ENCODE assay signal across 8 mouse cellular contexts in the genomic region with DNA sequence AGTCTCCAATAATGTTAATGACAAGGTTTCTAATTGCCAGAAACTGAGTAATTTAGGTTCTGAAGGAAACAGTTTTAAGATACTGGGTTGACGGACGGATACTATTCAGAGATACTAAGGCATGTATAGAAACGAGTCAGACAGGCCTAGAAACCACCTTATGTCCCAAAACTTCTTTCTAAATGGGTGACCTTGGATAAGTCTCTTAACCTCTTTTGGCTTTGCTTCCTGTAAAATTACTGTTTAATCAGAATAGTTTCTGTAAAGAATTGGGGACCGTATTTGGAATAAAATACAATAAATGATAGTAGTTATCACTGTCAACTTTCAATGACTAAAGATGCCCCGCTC. TPM values are rescaled to one million over a fixed set of nuclear protein-coding genes. Genes with fewer than 3 reads are reported as not detected.
DNase-seq lines count a peak whose midpoint lies in the region; ATAC-seq lines count a peak whose summit lies in the region.

No protein-coding gene starts in this region.

- H3K4me1 ChIP-seq in heart, embryonic 16.5 days (ENCODE audit: control insufficient read depth, insufficient read depth, low read length): peaks cover 32% of the 10 kb centered on the region
- peaks cover 3% of the 10 kb centered on the region; the same call in 1 of the 2 replicates for H3K4me1 ChIP-seq in brown adipose tissue, adult 24 weeks (ENCODE audit: control insufficient read depth, insufficient read depth, insufficient read length, low read length)
- peaks cover 36% of the 10 kb centered on the region for H3K4me1 ChIP-seq in hindbrain, embryonic 13.5 days (replicated peaks)
- H3K4me1 ChIP-seq in midbrain, embryonic 11.5 days (ENCODE audit: control insufficient read depth, insufficient read depth, low read length): peaks cover 6% of the 10 kb centered on the region

- peak overlapping the region; percentile 25; the same call in 1 of the 2 replicates for H3K9ac ChIP-seq in heart, embryonic 16.5 days (ENCODE audit: low read length)
- no peak overlapping the region for H3K9ac ChIP-seq in hindbrain, embryonic 13.5 days
- H3K9ac ChIP-seq in midbrain, embryonic 11.5 days (ENCODE audit: low read length): no peak overlapping the region

- no peak for DNase-seq in heart, adult 9 months (ENCODE audit: low spot score in 2 of 2)
- DNase-seq in midbrain, embryonic 11.5 days (ENCODE audit: low spot score, missing footprints): no peak
- no peak for DNase-seq in adrenal gland, adult (ENCODE audit: inconsistent age in 2 of 2, low spot score in 1 of 2)
- DNase-seq in c-Kit-positive CD71-positive TER-119-positive erythroid progenitor cells, embryonic 14.5 days (ENCODE audit: low spot score): no peak

- peak overlapping the region; percentile 98 for H3K27ac ChIP-seq in heart, embryonic 16.5 days (ENCODE audit: low read length)
- H3K27ac ChIP-seq in brown adipose tissue, adult 24 weeks (replicated peaks; ENCODE audit: low read depth, low read length): no peak overlapping the region; the same call in 1 of the 2 replicates
- peak overlapping the region; percentile 96 for H3K27ac ChIP-seq in hindbrain, embryonic 13.5 days
- no peak overlapping the region; the same call in 1 of the 2 replicates for H3K27ac ChIP-seq in midbrain, embryonic 11.5 days (ENCODE audit: low read depth, low read length)

- H3K27me3 ChIP-seq in heart, embryonic 16.5 days (ENCODE audit: control insufficient read depth, insufficient read depth, low read length): no peaks in the 10 kb centered on the region
- H3K27me3 ChIP-seq in hindbrain, embryonic 13.5 days: no peaks in the 10 kb centered on the region
- H3K27me3 ChIP-seq in midbrain, embryonic 11.5 days (ENCODE audit: control insufficient read depth, insufficient read depth, low read length): no peaks in the 10 kb centered on the region

- ATAC-seq in heart, embryonic 16.5 days (replicated peaks; ENCODE audit: extremely low read depth, insufficient read depth, low FRiP score): no peak
- no peak for ATAC-seq in hindbrain, embryonic 13.5 days (ENCODE audit: low FRiP score)
- no peak for ATAC-seq in midbrain, embryonic 11.5 days (ENCODE audit: low FRiP score)
- no peak for ATAC-seq in erythroid progenitor cell, adult 5-6 weeks (replicated peaks; ENCODE audit: low FRiP score, poor library complexity, severe bottlenecking)

- peak overlapping the region; percentile 87 for H3K4me3 ChIP-seq in heart, embryonic 16.5 days (ENCODE audit: low read length)
- H3K4me3 ChIP-seq in brown adipose tissue, adult 24 weeks (ENCODE audit: insufficient read depth, low read depth, low read length): peak overlapping the region; percentile 77; the same call in 1 of the 2 replicates
- H3K4me3 ChIP-seq in hindbrain, embryonic 13.5 days: peak overlapping the region; percentile 94
- H3K4me3 ChIP-seq in midbrain, embryonic 11.5 days (ENCODE audit: low read depth, low read length): peak overlapping the region; percentile 93

- WGBS in heart, embryonic 16.5 days: 15% methylated on average over 5 of the region's 5 CpGs
- WGBS in hindbrain, embryonic 13.5 days: 16% methylated on average over 5 of the region's 5 CpGs
- WGBS in midbrain, embryonic 11.5 days: 16% methylated on average over 5 of the region's 5 CpGs

- H3K36me3 ChIP-seq in heart, embryonic 16.5 days (ENCODE audit: control insufficient read depth, insufficient read depth): no peaks in the 10 kb centered on the region
- no peaks in the 10 kb centered on the region for H3K36me3 ChIP-seq in hindbrain, embryonic 13.5 days
- no peaks in the 10 kb centered on the region for H3K36me3 ChIP-seq in midbrain, embryonic 11.5 days (ENCODE audit: control insufficient read depth, insufficient read depth, low read length)

- H3K9me3 ChIP-seq in heart, embryonic 16.5 days (replicated peaks; ENCODE audit: control insufficient read depth, low read length): no peaks in the 10 kb centered on the region
- H3K9me3 ChIP-seq in hindbrain, embryonic 13.5 days: no peaks in the 10 kb centered on the region
- H3K9me3 ChIP-seq in midbrain, embryonic 11.5 days (ENCODE audit: control insufficient read depth, low read length): no peaks in the 10 kb centered on the region

- H3K4me2 ChIP-seq in heart, embryonic 16.5 days (ENCODE audit: low read depth, low read length): peak overlapping the region; percentile 61
- H3K4me2 ChIP-seq in hindbrain, embryonic 13.5 days: peak overlapping the region; percentile 50
- H3K4me2 ChIP-seq in midbrain, embryonic 11.5 days: peak overlapping the region; percentile 32

RNA-seq across cellular contexts. Expression of gene Tnrc6b, which starts 0.9 kb away (rescaled TPM):
- polyA plus RNA-seq in heart, embryonic 16.5 days (2015; fragmentation: Nextera tagmentation; extraction: Ambion mirVana): 21.2 and 25.6 TPM in 2 replicates
- polyA plus RNA-seq in brown adipose tissue, adult 24 weeks (2012; ENCODE audit: insufficient read depth, insufficient read length, missing spikeins): 9.8 and 17.8 TPM in 2 replicates
- 42.6 and 45.2 TPM in 2 replicates for polyA plus RNA-seq in hindbrain, embryonic 13.5 days (2015; fragmentation: Nextera tagmentation; extraction: Ambion mirVana)
- polyA plus RNA-seq in midbrain, embryonic 11.5 days (2014; fragmentation: Nextera tagmentation; extraction: Ambion mirVana): 14.7 and 17.0 TPM in 2 replicates
- 113 and 187 TPM in 2 replicates for total RNA-seq in erythroid progenitor cell, adult 5-6 weeks (2015; ENCODE audit: low replicate concordance)
- 141 and 357 TPM in 2 replicates for total RNA-seq in erythroid progenitor cell, adult 5-6 weeks (2017; ENCODE audit: low replicate concordance)

RNA-seq across cellular contexts. Expression of gene Fam83f, which starts 38.6 kb away (rescaled TPM):
- 0.60 and 0.81 TPM in 2 replicates for polyA plus RNA-seq in heart, embryonic 16.5 days (2015; fragmentation: Nextera tagmentation; extraction: Ambion mirVana)
- polyA plus RNA-seq in brown adipose tissue, adult 24 weeks (2012; ENCODE audit: insufficient read depth, insufficient read length, missing spikeins): not detected in 2 replicates
- polyA plus RNA-seq in hindbrain, embryonic 13.5 days (2015; fragmentation: Nextera tagmentation; extraction: Ambion mirVana): 0.12 and 0.14 TPM in 2 replicates
- polyA plus RNA-seq in midbrain, embryonic 11.5 days (2014; fragmentation: Nextera tagmentation; extraction: Ambion mirVana): 0.12 and 0.16 TPM in 2 replicates
- 1.1 TPM in 1 of 2 replicates, not detected in the other for total RNA-seq in erythroid progenitor cell, adult 5-6 weeks (2015; ENCODE audit: low replicate concordance)
- not detected in 2 replicates for total RNA-seq in erythroid progenitor cell, adult 5-6 weeks (2017; ENCODE audit: low replicate concordance)

Comparison
In these comparisons a context has a peak if more than half of its experiments do, and no peak if none do; other contexts are left out.
1. H3K27ac ChIP-seq: peak in heart, embryonic 16.5 days (single experiment) and hindbrain, embryonic 13.5 days (single experiment); none in brown adipose tissue, adult 24 weeks (single experiment) and midbrain, embryonic 11.5 days (single experiment).
2. Peak in every context shown above with its lines, with median percentiles within 50 percentile points of each other: H3K4me2 ChIP-seq and H3K4me3 ChIP-seq.